Mouse (Mus musculus) myocyte (in vitro differentiated cells): ENCODE measurements around the gene Ism1. TPM values are rescaled to one million over a fixed set of nuclear protein-coding genes. Genes with fewer than 3 reads are reported as not detected.
A peak's percentile ranks its signal among the peaks of the same experiment; 100 is the strongest.

Experiments
- H3K27me3 ChIP-seq: one replicate; pipeline ENCODE4 v1.6.1; 2011; ENCODE audit not compliant: control insufficient read depth, insufficient read depth, insufficient read length
- H3K36me3 ChIP-seq: one replicate; pipeline ENCODE4 v1.6.1; 2011; ENCODE audit not compliant: control insufficient read depth, insufficient read depth
- H3K4me2 ChIP-seq: one replicate; pipeline ENCODE4 v1.6.1; 2011; ENCODE audit warnings: low read depth, control low read depth
- H3K4me3 ChIP-seq: one replicate; pipeline ENCODE4 v1.5.1; 2011; ENCODE audit warnings: mild to moderate bottlenecking, control low read depth, moderate library complexity
- H3K79me2 ChIP-seq: one replicate; pipeline ENCODE4 v1.6.1; 2011; ENCODE audit not compliant: control insufficient read depth, insufficient read depth
- H3ac ChIP-seq: one replicate; pipeline ENCODE4 v1.6.1; 2011; ENCODE audit not compliant: control insufficient read depth, insufficient read length
- CEBPB ChIP-seq: IDR thresholded peaks from 2 replicates; pipeline ENCODE4 v1.6.1; 2011; ENCODE audit warnings: mild to moderate bottlenecking, moderate library complexity; ENCODE audit not compliant: poor library complexity, insufficient read depth, severe bottlenecking
- E2F4 ChIP-seq: IDR thresholded peaks from one replicate; pipeline ENCODE4 v1.6.1; 2011; ENCODE audit warnings: mild to moderate bottlenecking, control low read depth, moderate library complexity; ENCODE audit not compliant: insufficient read depth
- MAX ChIP-seq: IDR thresholded peaks from one replicate; pipeline ENCODE4 v1.6.1; 2011; ENCODE audit warnings: low read depth, mild to moderate bottlenecking, control low read depth
- MYOD1 ChIP-seq, 3 experiments: IDR thresholded peaks; one replicate each; pipeline ENCODE4 v1.6.1; 2011; ENCODE audit warnings: control low read depth in 2 of 3, low read depth in 2 of 3, mild to moderate bottlenecking in 2 of 3, moderate library complexity in 1 of 3; ENCODE audit not compliant: insufficient read length in 2 of 3, control insufficient read depth in 1 of 3
- MYOG ChIP-seq, 3 experiments: IDR thresholded peaks; one replicate each; pipeline ENCODE4 v1.6.1; 2011; ENCODE audit warnings: control low read depth in 2 of 3, low read depth in 2 of 3, mild to moderate bottlenecking in 2 of 3; ENCODE audit not compliant: insufficient read length in 2 of 3, control insufficient read depth in 1 of 3, insufficient read depth in 1 of 3
- POLR2A ChIP-seq: IDR thresholded peaks from one replicate; pipeline ENCODE4 v1.6.1; 2011; ENCODE audit warnings: low read depth, mild to moderate bottlenecking, control low read depth, moderate library complexity; ENCODE audit not compliant: insufficient read length
- POLR2AphosphoS2 ChIP-seq: IDR thresholded peaks from one replicate; pipeline ENCODE4 v1.6.1; 2011; ENCODE audit warnings: low read depth, control low read depth; ENCODE audit not compliant: insufficient read length
- REST ChIP-seq: IDR thresholded peaks from one replicate; pipeline ENCODE4 v1.6.1; 2011; ENCODE audit warnings: mild to moderate bottlenecking, control low read depth, moderate library complexity; ENCODE audit not compliant: insufficient read depth, insufficient read length
- SRF ChIP-seq: IDR thresholded peaks from one replicate; pipeline ENCODE4 v1.6.1; 2011; ENCODE audit warnings: low read depth; ENCODE audit not compliant: control insufficient read depth, insufficient read length
- TCF12 ChIP-seq: IDR thresholded peaks from one replicate; pipeline ENCODE4 v1.6.1; 2011; ENCODE audit warnings: mild to moderate bottlenecking, control low read depth; ENCODE audit not compliant: poor library complexity, insufficient read depth, severe bottlenecking
- TCF3 ChIP-seq: IDR thresholded peaks from one replicate; pipeline ENCODE4 v1.6.1; 2011; ENCODE audit warnings: low read depth, control low read depth; ENCODE audit not compliant: insufficient read length
- USF1 ChIP-seq: IDR thresholded peaks from one replicate; pipeline ENCODE4 v1.6.1; 2011; ENCODE audit warnings: low read depth, mild to moderate bottlenecking, control low read depth, moderate library complexity
- polyA plus RNA-seq: library from polyadenylated mRNA; unstranded; fragments of >200 nt; fragmentation: generic; extraction: Trizol; gene quantifications from one replicate; pipeline ENCODE4 v1.2.1, GENCODE M21; 2012; ENCODE audit warnings: missing spikeins

The Ism1 gene
- polyA plus RNA-seq, 1 experiment: not detected

- H3K79me2 ChIP-seq: no peaks in the 10 kb centered on the region
- no peaks in the 10 kb centered on the region for H3K36me3 ChIP-seq
- TF ChIP-seq MYOG (IDR thresholded peaks at IDR 0.05; ENCODE audit: control insufficient read depth in 1 of 3, insufficient read depth in 1 of 3, insufficient read length in 2 of 3, low read depth in 2 of 3) (no peak), TCF3 (no peak), TCF12 (no peak), POLR2A (no peak), REST (no peak), USF1 (no peak), E2F4 (no peak), SRF (no peak), MYOD1 (IDR thresholded peaks at IDR 0.05; ENCODE audit: control insufficient read depth in 1 of 3, insufficient read length in 2 of 3, low read depth in 2 of 3) (no peak), POLR2AphosphoS2 (no peak), MAX (no peak), CEBPB (no peak)
- no peaks in the 10 kb centered on the region for H3K27me3 ChIP-seq
- no peak overlapping the region for H3ac ChIP-seq
- H3K4me2 ChIP-seq: no peak overlapping the region
- H3K4me3 ChIP-seq: no peak overlapping the region
These were observed 106.5 kb downstream of the Ism1 start for GRCm38 (mm10) chr2:139784465-139784864.

DNA sequence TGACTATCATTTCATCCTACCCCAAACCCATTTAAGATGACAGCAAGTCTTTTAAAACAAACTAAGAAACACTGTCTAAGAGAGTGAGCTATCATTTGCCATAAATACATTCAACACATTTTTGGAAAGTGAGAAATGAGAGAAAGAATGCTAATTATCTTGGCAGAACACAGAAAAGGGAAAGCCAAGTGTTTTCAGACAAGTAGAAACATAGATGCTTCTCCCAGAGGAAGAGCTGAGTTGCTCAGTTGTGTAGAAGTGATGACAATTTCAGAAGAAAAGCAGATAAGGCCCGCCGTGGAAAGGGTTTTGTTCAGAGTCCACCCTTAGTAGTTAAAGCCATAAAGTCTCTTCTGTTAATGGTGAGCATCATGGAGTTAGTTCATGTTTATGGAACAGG is 107.0 kb downstream of the Ism1 start:
- H3K36me3 ChIP-seq: no peaks in the 10 kb centered on the region
- no peak overlapping the region for H3K4me3 ChIP-seq
- no peaks in the 10 kb centered on the region for H3K27me3 ChIP-seq
- no peak overlapping the region for H3K4me2 ChIP-seq
- no peak overlapping the region for H3ac ChIP-seq
- no peaks in the 10 kb centered on the region for H3K79me2 ChIP-seq
- TF ChIP-seq TCF3 (no peak), SRF (no peak), REST (no peak), MYOG (IDR thresholded peaks at IDR 0.05; ENCODE audit: control insufficient read depth in 1 of 3, insufficient read depth in 1 of 3, insufficient read length in 2 of 3, low read depth in 2 of 3) (no peak), POLR2A (no peak), POLR2AphosphoS2 (no peak), E2F4 (no peak), CEBPB (no peak), MAX (no peak), USF1 (no peak), TCF12 (no peak), MYOD1 (IDR thresholded peaks at IDR 0.05; ENCODE audit: control insufficient read depth in 1 of 3, insufficient read length in 2 of 3, low read depth in 2 of 3) (no peak)

DNA sequence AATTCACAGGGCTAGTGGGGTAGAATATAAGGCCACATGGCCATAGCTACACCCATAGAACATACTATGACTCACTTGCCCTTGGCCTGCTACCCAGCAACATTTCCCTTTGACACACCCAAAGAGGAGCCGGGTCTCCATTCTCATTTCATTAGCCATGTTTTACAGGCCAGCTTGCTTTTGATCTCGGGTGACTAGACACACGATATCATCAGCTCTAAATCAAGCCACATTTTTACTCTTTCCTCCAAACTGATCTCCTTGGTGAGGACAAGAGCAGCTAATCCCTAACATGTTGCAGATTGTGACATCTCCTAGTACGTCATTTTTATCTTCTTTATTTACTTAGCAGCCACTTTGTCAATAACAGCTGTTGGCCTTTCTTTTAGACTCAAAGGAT is 110.7 kb downstream of the Ism1 start:
- no peak for TF ChIP-seq E2F4
- TF ChIP-seq REST: no peak
- no peak for TF ChIP-seq TCF3
- TF ChIP-seq CEBPB: no peak
- TF ChIP-seq USF1: no peak
- no peak for TF ChIP-seq MAX
- H3K36me3 ChIP-seq: no peaks in the 10 kb centered on the region
- H3K27me3 ChIP-seq: no peaks in the 10 kb centered on the region
- no peak overlapping the region for H3ac ChIP-seq
- H3K79me2 ChIP-seq: no peaks in the 10 kb centered on the region
- no peak overlapping the region for H3K4me3 ChIP-seq
- H3K4me2 ChIP-seq: no peak overlapping the region

DNA sequence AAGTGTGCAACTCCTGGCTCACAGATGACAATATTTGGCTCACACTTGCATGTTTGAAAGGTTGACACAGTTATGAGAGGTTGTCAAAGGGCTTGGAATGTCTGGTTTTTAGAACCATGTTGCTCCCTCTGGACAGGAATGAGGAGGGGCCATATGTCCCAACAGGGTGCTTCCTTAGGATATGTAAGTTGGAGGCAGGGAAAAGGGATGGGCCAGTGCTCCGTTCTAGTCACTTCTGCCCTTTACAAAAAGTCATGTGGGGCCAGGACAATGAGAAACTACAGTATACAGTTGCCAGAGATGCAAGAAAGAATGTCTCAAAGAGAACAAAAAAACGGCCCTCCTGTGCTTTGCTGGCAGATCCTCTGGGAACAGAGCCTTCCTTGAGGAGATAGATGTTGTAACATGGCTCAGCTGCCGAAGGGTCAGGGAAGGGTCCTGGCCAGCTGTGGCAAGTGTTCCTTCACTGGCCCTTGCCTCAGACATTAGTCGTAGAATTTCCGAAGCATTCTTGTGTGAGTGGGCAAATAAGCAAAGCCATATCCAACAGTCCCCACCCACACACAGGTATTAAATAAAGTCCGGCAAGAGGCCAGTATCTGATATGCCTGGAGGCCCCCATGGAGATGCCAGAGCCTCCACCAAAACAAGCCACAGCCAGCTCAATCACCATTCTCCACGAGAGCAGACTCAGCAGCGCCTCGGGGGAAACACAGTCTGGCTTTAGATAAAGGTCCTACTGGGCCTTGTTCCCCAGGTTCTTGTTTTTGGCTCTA is 114.6 kb downstream of the Ism1 start:
- H3K4me3 ChIP-seq: no peak overlapping the region
- no peaks in the 10 kb centered on the region for H3K36me3 ChIP-seq
- H3K4me2 ChIP-seq: no peak overlapping the region

GRCm38 (mm10) chr2:139804041-139804440 is 126.1 kb downstream of the Ism1 start:
- H3K4me3 ChIP-seq: no peak overlapping the region
- H3ac ChIP-seq: no peak overlapping the region
- H3K36me3 ChIP-seq: no peaks in the 10 kb centered on the region
- no peaks in the 10 kb centered on the region for H3K27me3 ChIP-seq
- no peak overlapping the region for H3K4me2 ChIP-seq
- no peaks in the 10 kb centered on the region for H3K79me2 ChIP-seq
- no peak for TF ChIP-seq CEBPB
- TF ChIP-seq POLR2A: no peak
- no peak for TF ChIP-seq TCF12
- TF ChIP-seq POLR2AphosphoS2: no peak
- TF ChIP-seq E2F4: no peak
- no peak for TF ChIP-seq TCF3
- no peak for TF ChIP-seq MAX
- TF ChIP-seq MYOG (IDR thresholded peaks at IDR 0.05; ENCODE audit: control insufficient read depth in 1 of 3, insufficient read depth in 1 of 3, insufficient read length in 2 of 3, low read depth in 2 of 3): no peak
- no peak for TF ChIP-seq USF1
- TF ChIP-seq REST: no peak
- TF ChIP-seq MYOD1 (IDR thresholded peaks at IDR 0.05; ENCODE audit: control insufficient read depth in 1 of 3, insufficient read length in 2 of 3, low read depth in 2 of 3): no peak

More for the DNA sequence above, 114.6 kb downstream of the Ism1 start:
- no peak overlapping the region for H3ac ChIP-seq
- no peaks in the 10 kb centered on the region for H3K27me3 ChIP-seq
- H3K79me2 ChIP-seq: no peaks in the 10 kb centered on the region
- TF ChIP-seq MYOD1 (IDR thresholded peaks at IDR 0.05; ENCODE audit: control insufficient read depth in 1 of 3, insufficient read length in 2 of 3, low read depth in 2 of 3) (peak in 1 of 3 experiments; percentile 31), CEBPB (no peak)
